Mouse (Mus musculus) small intestine, adult 2 months (tissue): ENCODE data around the gene Ube2e2.

ENCODE experiments used
- CTCF ChIP-seq: fragments of 200-500 bp; IDR thresholded peaks from 2 replicates; pipeline ENCODE4 v1.5.1; 2012; ENCODE audit warnings: low read depth, mild to moderate bottlenecking, control low read depth, inconsistent platforms, low read length, moderate library complexity, mixed read lengths; ENCODE audit not compliant: insufficient replicate concordance, insufficient read length; ENCODE audit errors: extremely low read depth
- POLR2A ChIP-seq: fragments of 200-500 bp; IDR thresholded peaks from 2 replicates; pipeline ENCODE4 v1.6.1; 2012; ENCODE audit warnings: low read depth, mild to moderate bottlenecking, control low read depth, inconsistent platforms, low read length, moderate library complexity

GRCm38 (mm10) chr14:18581735-18582134, 312.3 kb downstream of the Ube2e2 start:
- TF ChIP-seq CTCF (no peak), POLR2A (no peak)
